Mouse (Mus musculus) heart, adult 2 months (tissue): ENCODE data around the gene Ncor2.

Source experiments
- CTCF ChIP-seq: fragments of 200-600 bp; IDR thresholded peaks from 2 replicates; pipeline ENCODE4 v1.8.1; 2022; ENCODE audit warnings: antibody characterized with exemption, mild to moderate bottlenecking, moderate library complexity
- POLR2A ChIP-seq: fragments of 200-500 bp; IDR thresholded peaks from 2 replicates; pipeline ENCODE4 v1.6.1; 2011; ENCODE audit warnings: mild to moderate bottlenecking, low read depth, low read length, control low read depth; ENCODE audit not compliant: insufficient read depth

DNA sequence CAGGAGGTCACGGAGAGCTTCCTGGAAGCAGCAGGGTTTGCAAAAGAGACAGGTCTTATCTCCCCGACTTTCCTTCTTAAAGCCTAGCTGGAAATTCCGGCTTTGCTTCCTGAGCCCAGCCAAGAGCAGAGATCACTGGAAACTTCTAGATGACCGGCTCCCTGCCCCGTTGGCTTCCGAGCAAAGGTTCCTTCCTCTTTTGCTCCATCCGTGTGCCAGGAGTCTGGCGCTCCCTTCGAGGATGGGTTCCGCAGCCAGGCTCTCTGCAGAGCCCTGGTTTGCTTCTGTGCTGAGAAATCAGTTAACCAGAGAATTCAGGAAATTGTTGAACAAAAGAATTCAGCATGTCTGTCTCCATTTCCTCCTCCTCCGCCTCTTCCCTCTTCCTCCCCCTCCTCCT is 186.1 kb downstream of the Ncor2 start:
- no peak for TF ChIP-seq CTCF
- TF ChIP-seq POLR2A = no peak
